Mouse (Mus musculus) midbrain, embryonic 11.5 days (tissue): ENCODE measurements at regions not wholly inside any gene's neighbourhood (a gene's known extent, or its start where the extent isn't known, plus 50 kb on each side); places are given as distances from the start of the nearest gene placed in this dataset.
A peak's percentile ranks its signal among the peaks of the same experiment; 100 is the strongest.

Source experiments
- ATAC-seq: fragments of 200-750 bp; cut with Nextera tagmentation; 2 replicates; pipeline ENCODE4 v1.8.0; 2017; ENCODE audit warnings: moderate TSS enrichment, moderate library complexity; ENCODE audit not compliant: low FRiP score
- DNase-seq: peaks from one replicate; pipeline ENCODE4 v3.0.0; 2015; ENCODE audit warnings: low spot score; ENCODE audit errors: missing footprints
- H3K27ac ChIP-seq: fragments of 300-500 bp; sonication (generic); 2 replicates; pipeline ENCODE4 v1.5.1; 2014; ENCODE audit warnings: low read depth, low read length
- H3K27me3 ChIP-seq: fragments of 300-500 bp; sonication (generic); 2 replicates; pipeline ENCODE4 v1.6.1; 2014; ENCODE audit warnings: mild to moderate bottlenecking, low read length, moderate library complexity, mixed read lengths; ENCODE audit not compliant: control insufficient read depth, insufficient read depth
- H3K36me3 ChIP-seq: fragments of 300-500 bp; sonication (generic); 2 replicates; pipeline ENCODE4 v1.6.1; 2014; ENCODE audit warnings: mild to moderate bottlenecking, low read length, moderate library complexity, mixed read lengths; ENCODE audit not compliant: control insufficient read depth, insufficient read depth
- H3K4me1 ChIP-seq: fragments of 300-500 bp; sonication (generic); 2 replicates; pipeline ENCODE4 v1.6.1; 2014; ENCODE audit warnings: low read length; ENCODE audit not compliant: control insufficient read depth, insufficient read depth
- H3K4me2 ChIP-seq: fragments of 300-500 bp; sonication (generic); 2 replicates; pipeline ENCODE4 v1.6.1; 2014; ENCODE audit warnings: mild to moderate bottlenecking, moderate library complexity
- H3K4me3 ChIP-seq: fragments of 300-500 bp; sonication (generic); 2 replicates; pipeline ENCODE4 v1.5.1; 2014; ENCODE audit warnings: low read depth, low read length
- H3K9ac ChIP-seq: fragments of 300-500 bp; sonication (generic); 2 replicates; pipeline ENCODE4 v1.6.1; 2014; ENCODE audit warnings: low read length
- H3K9me3 ChIP-seq: fragments of 300-500 bp; sonication (generic); 2 replicates; pipeline ENCODE4 v1.6.1; 2016; ENCODE audit warnings: low read length; ENCODE audit not compliant: control insufficient read depth
- WGBS: fragments of 180-500 bp; shearing (Covaris S2); extraction: QIAGEN DNeasy Blood & Tissue Kit; methylation state at CpG from one replicate; pipeline ENCODE4 v1.1.7; 2014; 5-methylcytosine and 5-hydroxymethylcytosine counted together

DNA sequence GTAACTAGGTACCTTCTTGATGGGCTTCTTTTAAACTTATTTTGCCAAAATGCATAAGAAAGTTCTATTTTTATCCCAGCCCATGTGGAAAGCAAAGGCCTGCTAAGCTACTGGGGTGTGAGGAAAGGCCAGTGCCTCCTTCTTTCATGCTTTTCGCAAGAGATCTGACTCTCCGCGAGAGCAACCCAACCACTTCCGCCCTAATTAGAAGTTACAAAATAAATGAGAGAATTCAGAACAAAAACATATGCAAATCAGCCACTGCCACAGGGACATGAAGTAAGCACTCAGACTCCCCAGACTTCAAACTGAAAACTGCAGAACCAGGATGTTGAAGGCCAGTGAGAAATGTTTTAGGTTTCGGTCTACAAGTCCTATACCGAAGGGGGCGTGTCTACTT, 91.4 kb downstream of the Edn1 start:
- Histone ChIP-seq H3K9me3 (no peaks in the 10 kb centered on the region), H3K9ac (no peak overlapping the region), H3K4me3 (no peak overlapping the region), H3K27me3 (no peaks in the 10 kb centered on the region), H3K4me2 (no peak overlapping the region), H3K4me1 (no peaks in the 10 kb centered on the region), H3K27ac (no peak overlapping the region), H3K36me3 (no peaks in the 10 kb centered on the region)
- ATAC-seq (no peak), DNase-seq (no peak)
- 97% methylated on average over 7 of the region's 7 CpGs for WGBS

DNA sequence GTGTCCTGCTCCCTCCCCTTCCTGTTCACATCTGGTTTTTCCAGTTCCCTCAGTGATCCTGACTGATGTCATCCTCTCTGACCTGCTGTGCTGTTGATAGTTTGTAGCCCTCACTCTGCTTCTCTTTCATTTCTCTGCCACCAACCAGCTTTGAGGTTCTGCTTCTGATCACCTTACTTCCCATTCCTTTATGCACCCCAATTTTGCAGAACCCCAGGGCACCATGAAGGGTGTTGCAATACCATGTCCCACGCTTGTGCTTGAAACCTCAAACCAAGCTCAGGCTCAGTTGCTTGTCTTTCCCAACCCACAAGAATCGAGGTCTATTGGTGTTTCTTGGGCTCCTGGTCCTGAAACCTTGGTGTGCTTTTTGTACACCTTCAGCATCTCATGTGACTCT, 93.3 kb downstream of the Edn1 start:
- Histone ChIP-seq H3K4me2 (no peak overlapping the region), H3K4me1 (no peaks in the 10 kb centered on the region), H3K9ac (no peak overlapping the region), H3K4me3 (no peak overlapping the region), H3K27ac (no peak overlapping the region), H3K27me3 (no peaks in the 10 kb centered on the region), H3K9me3 (no peaks in the 10 kb centered on the region), H3K36me3 (no peaks in the 10 kb centered on the region)
- DNase-seq (no peak), ATAC-seq (no peak)
- 74% methylated on average over 2 of the region's 2 CpGs for WGBS

DNA sequence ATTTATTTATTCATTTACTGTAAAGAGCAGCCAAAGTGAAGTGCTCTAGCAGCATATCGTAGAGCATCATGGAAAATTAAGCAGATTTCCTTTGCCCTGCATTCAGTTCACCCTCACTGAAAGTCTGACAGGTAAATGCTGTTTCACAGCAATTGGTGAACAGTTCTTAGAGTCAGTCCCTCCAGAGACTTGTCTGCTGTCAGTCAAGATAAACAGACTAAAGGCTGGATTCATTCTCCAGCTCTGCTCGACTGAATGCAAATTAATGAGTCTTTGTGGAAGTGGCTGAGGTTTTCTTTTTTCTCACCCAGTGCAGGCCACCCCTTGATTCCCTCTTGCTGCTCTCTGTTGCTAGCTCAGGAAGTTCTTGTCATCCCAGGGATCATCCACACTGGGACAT, 100.2 kb downstream of the Edn1 start:
- Histone ChIP-seq H3K4me3 (no peak overlapping the region), H3K9me3 (no peaks in the 10 kb centered on the region), H3K36me3 (no peaks in the 10 kb centered on the region), H3K27me3 (no peaks in the 10 kb centered on the region), H3K9ac (no peak overlapping the region), H3K4me1 (peaks cover 12% of the 10 kb centered on the region), H3K27ac (peak overlapping the region; percentile 54; the same call in 1 of the 2 replicates), H3K4me2 (no peak overlapping the region)
- DNase-seq: no peak
- peak; percentile 38; the same call in 1 of the 2 replicates for ATAC-seq
- WGBS: 25% methylated on average over 2 of the region's 2 CpGs

DNA sequence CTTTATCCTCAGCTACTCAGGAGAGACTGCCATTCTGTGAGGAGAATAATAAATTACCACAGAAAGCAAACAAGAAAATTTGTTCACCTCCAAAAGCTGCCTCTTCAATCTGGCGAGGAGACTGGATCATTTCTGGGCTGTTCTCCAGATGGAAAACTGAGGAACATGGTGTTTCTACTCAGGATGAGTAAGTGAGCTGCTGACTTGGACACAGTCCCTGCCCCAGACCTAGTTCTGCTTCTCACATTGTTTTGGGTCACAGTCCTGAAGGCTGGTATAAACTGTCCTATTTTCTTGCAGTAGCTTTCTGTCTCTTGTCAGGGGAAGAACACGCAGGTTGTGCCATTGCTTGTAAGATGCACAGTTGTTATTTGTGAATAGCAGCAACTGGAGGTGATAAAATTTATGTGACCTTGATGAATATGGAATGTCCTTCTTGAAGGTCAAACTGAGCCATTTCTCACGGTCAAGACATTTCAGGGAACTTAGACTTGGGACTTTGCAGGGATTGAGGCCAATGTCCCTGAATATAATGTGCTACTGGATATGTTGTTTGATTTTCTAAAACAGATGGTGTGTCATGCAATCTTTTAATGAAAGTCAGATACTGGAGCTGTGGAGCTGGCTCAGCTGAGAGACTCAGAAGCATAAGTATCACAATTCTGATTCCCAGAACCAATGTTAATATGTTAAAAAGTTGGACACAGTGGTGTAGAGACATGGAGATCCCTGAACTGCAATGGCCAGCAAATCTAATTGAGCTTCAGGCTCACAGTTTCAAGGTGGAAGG, 102.2 kb downstream of the Edn1 start:
- WGBS: 94% methylated on average over 3 of the region's 3 CpGs
- no peak for DNase-seq
- H3K9ac ChIP-seq: no peak overlapping the region
- H3K36me3 ChIP-seq: no peaks in the 10 kb centered on the region
- H3K4me1 ChIP-seq: peaks cover 12% of the 10 kb centered on the region
- no peak overlapping the region for H3K27ac ChIP-seq
- no peaks in the 10 kb centered on the region for H3K27me3 ChIP-seq
- no peak overlapping the region for H3K4me2 ChIP-seq
- no peaks in the 10 kb centered on the region for H3K9me3 ChIP-seq
- no peak overlapping the region for H3K4me3 ChIP-seq
- no peak for ATAC-seq

DNA sequence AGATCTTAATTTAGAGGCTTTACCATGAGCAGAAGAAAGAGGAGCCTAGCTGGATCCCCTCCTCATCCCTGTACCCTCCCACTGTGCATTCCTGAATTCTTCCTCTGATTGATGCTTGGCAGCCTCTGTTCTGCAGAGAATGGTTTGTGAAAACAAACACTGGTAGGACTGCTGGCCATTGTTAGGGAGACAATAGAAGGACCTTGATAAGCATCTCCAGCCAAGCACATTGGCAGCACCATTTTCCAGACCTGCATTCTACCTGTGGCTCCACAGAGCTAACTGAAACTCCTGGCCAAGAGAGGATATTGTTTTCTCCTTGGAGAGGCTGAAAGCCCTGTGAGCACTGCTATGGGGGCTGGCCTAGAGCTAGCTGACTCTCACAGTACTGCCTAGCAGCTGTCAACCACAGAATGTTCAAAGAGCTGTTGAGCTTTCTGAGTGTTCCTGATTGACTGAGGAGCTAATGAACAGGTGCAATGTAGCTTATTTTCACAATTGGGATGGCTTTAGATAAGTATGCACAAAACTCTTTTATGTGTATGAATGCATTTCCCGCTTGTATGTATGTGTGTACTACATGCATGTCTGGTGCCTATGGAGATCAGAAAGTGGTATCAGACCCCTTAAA, 111.5 kb downstream of the Edn1 start:
- H3K4me3 ChIP-seq: no peak overlapping the region
- H3K27me3 ChIP-seq: no peaks in the 10 kb centered on the region
- no peak for DNase-seq
- H3K4me2 ChIP-seq: no peak overlapping the region
- H3K4me1 ChIP-seq: peaks cover 2% of the 10 kb centered on the region; the same call in 1 of the 2 replicates
- no peak overlapping the region for H3K27ac ChIP-seq
- ATAC-seq: no peak
- H3K36me3 ChIP-seq: no peaks in the 10 kb centered on the region
- H3K9ac ChIP-seq: no peak overlapping the region
- 0 out of 2 replicates have a peak, but pooled peaks cover 3% of the 10 kb centered on the region for H3K9me3 ChIP-seq
- WGBS: 83% methylated on average over 1 of the region's 1 CpGs

DNA sequence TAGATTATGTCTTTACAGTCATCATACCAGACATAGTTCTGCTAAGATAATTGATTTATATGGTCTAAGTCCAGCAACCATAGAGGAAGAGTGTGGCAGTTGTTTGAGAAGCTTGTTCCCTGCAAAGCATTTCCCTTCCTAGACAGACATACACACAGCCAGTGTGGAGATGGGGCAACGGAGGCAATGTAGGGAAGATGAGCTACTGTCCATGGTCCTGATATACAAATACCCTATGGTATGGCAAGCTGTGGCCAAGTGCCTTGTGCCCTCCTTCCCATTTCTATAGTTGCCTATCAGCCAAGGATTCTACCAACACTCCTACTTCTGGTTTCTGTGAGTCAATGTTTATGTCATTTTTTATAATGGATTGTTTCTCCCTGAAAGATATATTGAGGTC, 145.6 kb downstream of the Edn1 start:
- Histone ChIP-seq H3K27me3 (no peaks in the 10 kb centered on the region), H3K4me1 (no peaks in the 10 kb centered on the region), H3K4me2 (no peak overlapping the region), H3K9ac (no peak overlapping the region), H3K9me3 (no peaks in the 10 kb centered on the region), H3K36me3 (no peaks in the 10 kb centered on the region), H3K4me3 (no peak overlapping the region), H3K27ac (no peak overlapping the region)
- ATAC-seq (no peak), DNase-seq (no peak)
- 17% methylated on average over 1 of the region's 1 CpGs for WGBS

DNA sequence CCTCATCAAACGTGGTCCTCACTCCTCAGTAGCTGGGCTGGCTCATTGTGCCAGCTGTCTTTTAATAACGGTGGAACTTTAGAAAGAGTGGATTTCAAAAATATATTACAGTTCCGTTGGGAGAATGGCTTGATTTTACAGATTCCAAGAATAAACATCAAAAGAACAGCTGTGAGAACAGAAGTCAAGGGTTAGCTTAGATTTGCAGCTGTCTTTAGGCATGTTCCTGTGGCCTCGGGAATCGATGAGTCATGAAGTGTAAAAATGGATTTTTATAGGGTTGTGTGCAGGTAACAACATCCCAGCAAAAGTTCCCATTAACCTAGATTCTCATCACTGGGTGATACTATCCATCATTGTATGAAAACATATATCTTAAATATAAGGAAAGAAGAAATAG, 152.4 kb downstream of the Edn1 start:
- WGBS: 72% methylated on average over 5 of the region's 5 CpGs
- H3K27me3 ChIP-seq: no peaks in the 10 kb centered on the region
- no peak for DNase-seq
- no peaks in the 10 kb centered on the region for H3K4me1 ChIP-seq
- H3K36me3 ChIP-seq: no peaks in the 10 kb centered on the region
- H3K4me3 ChIP-seq: no peak overlapping the region
- H3K4me2 ChIP-seq: no peak overlapping the region
- no peak overlapping the region for H3K9ac ChIP-seq
- H3K27ac ChIP-seq: no peak overlapping the region
- no peaks in the 10 kb centered on the region for H3K9me3 ChIP-seq
- ATAC-seq: no peak

DNA sequence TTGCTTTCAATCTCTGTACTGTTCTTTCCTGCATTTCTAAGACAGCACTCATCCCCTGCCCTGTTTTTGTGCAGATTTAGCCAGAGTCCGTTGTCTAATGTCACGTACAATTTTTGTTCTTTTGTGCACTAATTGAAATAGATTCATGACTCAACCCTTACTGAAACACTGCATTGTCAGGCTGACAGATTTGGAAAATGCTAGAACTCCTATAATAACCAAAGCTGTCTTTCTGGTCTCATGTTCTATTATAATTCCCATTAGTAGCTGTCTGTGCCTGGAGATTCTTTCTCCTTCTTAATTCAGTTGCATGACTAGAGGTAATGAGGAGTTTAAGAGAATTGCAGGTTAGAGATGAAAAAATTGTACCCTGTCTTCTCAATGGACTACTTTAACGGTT, 158.6 kb downstream of the Edn1 start:
- no peak overlapping the region for H3K4me2 ChIP-seq
- H3K9me3 ChIP-seq: no peaks in the 10 kb centered on the region
- WGBS: 80% methylated on average over 3 of the region's 3 CpGs
- H3K4me3 ChIP-seq: no peak overlapping the region
- no peak overlapping the region for H3K27ac ChIP-seq
- no peaks in the 10 kb centered on the region for H3K27me3 ChIP-seq
- no peaks in the 10 kb centered on the region for H3K36me3 ChIP-seq
- no peak overlapping the region for H3K9ac ChIP-seq
- H3K4me1 ChIP-seq: no peaks in the 10 kb centered on the region
- ATAC-seq (no peak), DNase-seq (no peak)

DNA sequence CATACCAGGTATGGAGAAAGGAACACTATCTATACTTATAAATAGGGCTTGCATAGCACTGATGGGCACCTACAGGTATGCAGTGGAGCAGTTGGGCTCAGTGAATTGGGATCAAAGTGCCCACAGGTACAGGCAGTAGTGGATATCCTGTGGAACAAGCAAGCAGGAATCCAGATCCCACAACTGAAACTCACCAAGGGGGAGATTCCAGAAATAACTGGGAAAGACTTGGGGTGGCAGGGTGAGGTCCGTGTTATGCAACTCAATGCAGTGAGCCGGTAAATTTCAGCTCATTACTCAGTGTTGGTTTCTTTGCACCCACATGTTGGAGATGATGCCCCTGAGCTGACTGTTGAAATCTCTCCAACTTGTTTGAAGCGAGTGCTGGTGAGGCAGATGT, 177.5 kb downstream of the Edn1 start:
- Histone ChIP-seq H3K27ac (no peak overlapping the region), H3K4me3 (no peak overlapping the region), H3K4me2 (no peak overlapping the region), H3K9ac (no peak overlapping the region), H3K9me3 (no peaks in the 10 kb centered on the region), H3K4me1 (no peaks in the 10 kb centered on the region), H3K36me3 (no peaks in the 10 kb centered on the region), H3K27me3 (no peaks in the 10 kb centered on the region)
- DNase-seq (no peak), ATAC-seq (no peak)
- 83% methylated on average over 3 of the region's 3 CpGs for WGBS
